In the genomic region with DNA sequence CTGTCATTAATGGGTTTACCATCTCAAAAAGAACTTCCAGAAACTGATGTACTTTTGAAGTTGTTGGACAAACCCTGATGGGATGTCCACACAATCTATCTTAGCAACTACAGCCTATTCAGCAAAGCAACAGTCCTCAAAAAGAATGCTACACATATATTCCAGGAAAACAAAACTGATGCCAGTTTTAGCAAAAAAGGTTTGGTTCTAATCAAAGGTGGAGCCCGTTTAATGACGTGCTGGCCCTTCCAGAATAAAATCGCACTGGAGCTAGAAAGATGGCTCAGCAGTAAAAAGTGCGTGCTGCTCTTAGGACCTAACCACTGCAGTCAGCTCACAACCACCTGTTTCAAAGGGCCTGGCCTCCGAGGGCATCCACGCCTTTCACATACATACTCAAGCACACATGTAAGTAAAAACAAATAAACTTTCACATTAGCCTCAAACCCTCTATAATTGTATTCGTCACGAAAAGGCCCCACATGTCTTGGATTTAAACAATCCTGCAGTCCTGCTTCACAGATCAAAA, we compare ENCODE assay signal across 8 mouse cellular contexts. TPM values are rescaled to one million over a fixed set of nuclear protein-coding genes. Genes with fewer than 3 reads are reported as not detected.
DNase-seq lines count a peak whose midpoint lies in the region; ATAC-seq and TF ChIP-seq lines count a peak whose summit lies in the region.

No protein-coding gene starts in this region.

- no peak for ATAC-seq in hindbrain, embryonic 12.5 days (ENCODE audit: low FRiP score)
- ATAC-seq in midbrain, embryonic 12.5 days (ENCODE audit: low FRiP score, low read depth) = no peak

- H3K9me3 ChIP-seq in ES-E14 (ENCODE audit: control insufficient read depth, insufficient read depth, low read depth, low read length) = no peaks in the 10 kb centered on the region
- no peaks in the 10 kb centered on the region for H3K9me3 ChIP-seq in hindbrain, embryonic 12.5 days (replicated peaks)
- no peaks in the 10 kb centered on the region for H3K9me3 ChIP-seq in midbrain, embryonic 12.5 days

- H3K9ac ChIP-seq in ES-E14 (ENCODE audit: insufficient read depth, low read depth, low read length, poor library complexity, severe bottlenecking) = peak overlapping the region; percentile 27; the same call in 1 of the 2 replicates
- H3K9ac ChIP-seq in hindbrain, embryonic 12.5 days = 0 out of 2 replicates have a peak overlapping the region, but pooled peaks have one; percentile 96
- no peak overlapping the region for H3K9ac ChIP-seq in midbrain, embryonic 12.5 days (replicated peaks)

- DNase-seq in gastrocnemius, adult 2 months = no peak
- no peak for DNase-seq in gastrocnemius, postnatal 25 days
- DNase-seq in ES-E14 (ENCODE audit: low read depth, low spot score) = no peak
- no peak for DNase-seq in right cerebral cortex, adult 18-20 months
- DNase-seq in frontal cortex, postnatal 10 days (ENCODE audit: low spot score in 2 of 2) = no peak
- DNase-seq in natural killer cell, adult 2 months (ENCODE audit: low spot score in 2 of 2) = no peak

- H3K36me3 ChIP-seq in ES-E14 (ENCODE audit: control insufficient read depth, insufficient read depth, low read length, poor library complexity, severe bottlenecking) = no peaks in the 10 kb centered on the region; the same call in 1 of the 2 replicates
- H3K36me3 ChIP-seq in hindbrain, embryonic 12.5 days = no peaks in the 10 kb centered on the region
- peaks cover 26% of the 10 kb centered on the region for H3K36me3 ChIP-seq in midbrain, embryonic 12.5 days

- WGBS in hindbrain, embryonic 12.5 days = 76% methylated on average over 8 of the region's 8 CpGs
- WGBS in midbrain, embryonic 12.5 days = 74% methylated on average over 8 of the region's 8 CpGs

- TF ChIP-seq CTCF in gastrocnemius, adult 2 months (IDR thresholded peaks at IDR 0.05) = no peak

- no peak overlapping the region for H3K27ac ChIP-seq in gastrocnemius, adult 2 months
- H3K27ac ChIP-seq in ES-E14 (ENCODE audit: insufficient read depth, low read depth, low read length, poor library complexity, severe bottlenecking) = no peak overlapping the region
- no peak overlapping the region for H3K27ac ChIP-seq in hindbrain, embryonic 12.5 days
- no peak overlapping the region for H3K27ac ChIP-seq in midbrain, embryonic 12.5 days (replicated peaks)

- intact Hi-C loops in gastrocnemius, adult 2 months (cut with DNase I) = no loop called here

- H3K4me2 ChIP-seq in hindbrain, embryonic 12.5 days (replicated peaks) = peak overlapping the region; percentile 95
- peak overlapping the region; percentile 95 for H3K4me2 ChIP-seq in midbrain, embryonic 12.5 days (replicated peaks)

- peak overlapping the region; percentile 89 for H3K4me3 ChIP-seq in gastrocnemius, adult 2 months
- peak overlapping the region in 1 of 2 experiments; percentile 94; a peak in 2 of 4 replicates for H3K4me3 ChIP-seq in ES-E14 (ENCODE audit: insufficient read depth in 1 of 2, low read depth in 1 of 2, low read length in 2 of 2, poor library complexity in 1 of 2, severe bottlenecking in 1 of 2)
- H3K4me3 ChIP-seq in hindbrain, embryonic 12.5 days = 0 out of 2 replicates have a peak overlapping the region, but pooled peaks have one; percentile 94
- H3K4me3 ChIP-seq in midbrain, embryonic 12.5 days = peak overlapping the region; percentile 97; the same call in 1 of the 2 replicates

- H3K27me3 ChIP-seq in hindbrain, embryonic 12.5 days = no peaks in the 10 kb centered on the region
- peaks cover 15% of the 10 kb centered on the region for H3K27me3 ChIP-seq in midbrain, embryonic 12.5 days

- H3K4me1 ChIP-seq in ES-E14 (ENCODE audit: control insufficient read depth in 2 of 2, insufficient read depth in 2 of 2, low read length in 2 of 2, poor library complexity in 1 of 2) = peaks cover 4 to 7% of the 10 kb centered on the region in 2 experiments; a peak in 1 of 4 replicates
- H3K4me1 ChIP-seq in hindbrain, embryonic 12.5 days = peaks cover 20% of the 10 kb centered on the region
- peaks cover 21% of the 10 kb centered on the region for H3K4me1 ChIP-seq in midbrain, embryonic 12.5 days

- in situ Hi-C loops in ES-E14 (cut with MboI; ENCODE audit: low sequenced_read_pairs in 2 of 2, unreplicated experiment in 2 of 2) = no loop called here

TF ChIP-seq in ES-E14, 5 proteins besides CTCF, POLR2A, EP300 and RAD21:
- no peak for TF ChIP-seq MAFK (IDR thresholded peaks at IDR 0.05; ENCODE audit: insufficient read depth, low read depth, low read length)
- TF ChIP-seq CHD2 (IDR thresholded peaks at IDR 0.05; ENCODE audit: low read depth, low read length) = no peak
- no peak for TF ChIP-seq HCFC1 (IDR thresholded peaks at IDR 0.05; ENCODE audit: borderline replicate concordance, insufficient read depth, low read length)
- no peak for TF ChIP-seq ZC3H11A (IDR thresholded peaks at IDR 0.05; ENCODE audit: borderline replicate concordance, low read depth, low read length)
- no peak for TF ChIP-seq ZNF384 (IDR thresholded peaks at IDR 0.05; ENCODE audit: low read depth, low read length)

RNA-seq across cellular contexts. Expression of a gene that starts 18.8 kb away (rescaled TPM):
- total RNA-seq in gastrocnemius, adult 2 months (2021) = 10 to 100 TPM; 30.4 to 35.2 TPM
- total RNA-seq in gastrocnemius, postnatal 25 days (2021) = 10 to 100 TPM; 35.5 to 45.9 TPM
- total RNA-seq in ES-E14 (2012; rRNA removed) = 87.2 and 98.9 TPM in 2 replicates
- polyA plus RNA-seq in hindbrain, embryonic 12.5 days (2016; fragmentation: Nextera tagmentation; extraction: Ambion mirVana) = 14.6 and 14.8 TPM in 2 replicates
- 11.4 and 14.8 TPM in 2 replicates for polyA plus RNA-seq in midbrain, embryonic 12.5 days (2016; fragmentation: Nextera tagmentation; extraction: Ambion mirVana)
